Mouse (Mus musculus) thymus, postnatal 25 days (tissue): ENCODE measurements around the gene Rinl.

Source experiments
- DNase-seq: peaks from one replicate; pipeline ENCODE4 v3.0.0; 2022

The Rinl gene

GRCm38 (mm10) chr7:28810107-28811066, 21.6 kb downstream of the Rinl start:
- DNase-seq, result peak; percentile 100

DNA sequence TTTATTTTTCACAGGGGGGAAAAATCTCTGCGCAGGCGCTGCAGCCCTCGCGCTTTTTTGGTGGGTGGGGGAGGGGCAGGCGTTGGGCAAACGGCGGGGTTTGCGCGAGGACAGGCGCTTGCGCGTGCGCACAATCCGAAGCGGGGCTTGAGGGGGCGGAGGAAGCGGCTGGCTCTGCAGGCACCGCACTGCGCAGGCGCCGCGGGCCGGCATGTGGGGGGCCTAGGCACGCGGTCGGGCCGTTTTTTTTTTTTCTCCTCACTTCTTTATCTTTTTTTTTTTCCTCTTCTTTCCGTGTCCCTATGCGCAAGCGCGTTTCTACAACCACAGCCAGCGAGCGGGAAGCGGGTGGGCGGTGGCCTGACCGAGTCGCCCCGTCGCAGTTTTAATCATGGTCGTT, 22.5 kb downstream of the Rinl start:
- peak; percentile 96 for DNase-seq

DNA sequence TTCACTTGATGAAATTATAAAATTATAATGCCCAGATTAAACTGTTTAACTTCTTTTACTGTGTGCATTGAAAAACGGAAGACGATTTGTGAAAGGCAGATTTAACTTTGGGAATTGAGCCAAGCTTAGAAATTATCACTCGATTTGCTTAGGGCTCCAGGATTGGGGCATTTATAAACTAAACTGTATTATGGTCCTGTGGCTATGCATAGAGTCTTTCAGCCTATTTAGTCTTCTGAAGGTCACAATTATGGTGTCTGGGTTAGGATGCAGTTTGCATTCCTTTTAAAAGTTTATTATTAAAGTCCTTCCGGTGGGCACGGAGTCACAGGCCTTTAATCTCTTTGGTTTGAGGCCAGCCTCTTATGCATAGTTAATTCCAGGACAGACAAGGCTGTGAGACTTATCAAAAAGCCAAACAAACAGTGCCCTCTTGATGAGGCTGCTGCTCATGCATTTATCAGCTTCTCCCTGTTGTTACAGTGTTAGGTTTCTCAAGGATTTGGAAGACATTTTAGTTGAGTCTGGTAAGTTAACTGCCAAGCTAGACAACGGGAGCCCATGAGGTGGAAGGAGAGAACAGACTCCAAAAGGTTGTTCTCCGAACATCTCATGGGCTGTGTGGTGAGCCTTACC, 23.0 kb downstream of the Rinl start:
- no peak for DNase-seq

GRCm38 (mm10) chr7:28812436-28812835, 23.7 kb downstream of the Rinl start:
- no peak for DNase-seq

- no peak for DNase-seq
These were observed 24.2 kb downstream of the Rinl start for GRCm38 (mm10) chr7:28812949-28813348.

DNA sequence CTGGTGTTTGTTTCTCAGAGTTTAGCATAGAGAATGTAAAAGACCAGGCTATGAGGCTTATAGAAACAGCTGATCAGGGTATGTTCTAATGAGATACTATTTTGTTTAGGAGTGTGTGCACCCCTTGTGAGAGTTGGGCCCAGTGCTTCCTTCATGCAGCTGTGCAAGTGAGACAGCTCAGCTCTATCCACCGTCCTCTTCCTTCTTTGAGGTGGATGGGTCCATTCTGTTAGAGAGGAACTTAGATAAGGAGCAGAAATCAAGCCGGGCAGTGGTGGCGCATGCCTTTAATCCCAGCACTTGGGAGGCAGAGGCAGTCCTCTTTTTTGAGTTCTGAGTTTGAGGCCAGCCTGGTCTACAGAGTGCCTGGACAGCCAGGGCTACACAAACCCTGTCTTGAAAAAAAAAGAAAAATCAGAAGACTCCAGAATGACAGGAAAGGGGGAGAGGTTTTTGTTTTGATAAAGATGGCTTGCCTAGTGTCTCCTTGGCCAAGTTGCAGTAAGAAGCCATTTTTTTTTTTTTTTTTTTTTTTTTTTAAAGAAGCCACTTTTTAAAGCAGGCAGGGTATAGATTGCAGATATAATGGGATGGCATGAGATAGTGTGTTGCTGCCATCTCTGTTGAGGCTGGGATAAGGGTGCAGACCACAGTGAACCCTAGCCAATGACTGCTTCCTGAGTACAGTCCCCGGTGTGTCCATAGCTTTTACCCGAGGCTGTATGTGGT, 25.7 kb downstream of the Rinl start:
- no peak for DNase-seq

DNA sequence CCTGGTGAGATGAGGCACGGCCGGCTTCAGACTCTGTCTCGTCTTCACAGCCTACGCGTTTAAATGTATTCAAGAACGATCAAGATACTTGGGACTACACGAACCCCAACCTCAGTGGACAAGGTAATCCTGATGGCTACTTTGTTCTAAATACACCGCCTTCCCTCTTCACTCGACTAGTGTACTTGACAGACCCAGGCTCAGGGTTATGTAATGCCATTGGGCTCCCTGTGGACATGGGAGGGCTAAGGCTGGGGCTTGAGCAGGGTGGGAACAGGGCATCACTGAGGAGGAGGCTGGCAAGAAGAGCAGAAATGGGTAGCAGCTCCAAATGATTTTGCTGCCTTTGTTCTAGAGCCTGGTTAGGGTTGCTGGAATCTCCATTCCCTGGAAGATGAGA, 26.5 kb downstream of the Rinl start:
- DNase-seq, result no peak

GRCm38 (mm10) chr7:28816201-28816600, 27.4 kb downstream of the Rinl start:
- DNase-seq, result no peak

- no peak for DNase-seq
These were observed 28.2 kb downstream of the Rinl start for GRCm38 (mm10) chr7:28816920-28817319.

- DNase-seq, result no peak
These were observed 28.8 kb downstream of the Rinl start for GRCm38 (mm10) chr7:28817524-28817923.

GRCm38 (mm10) chr7:28817957-28818356, 29.2 kb downstream of the Rinl start:
- no peak for DNase-seq

GRCm38 (mm10) chr7:28818436-28818835, 29.7 kb downstream of the Rinl start:
- no peak for DNase-seq

DNA sequence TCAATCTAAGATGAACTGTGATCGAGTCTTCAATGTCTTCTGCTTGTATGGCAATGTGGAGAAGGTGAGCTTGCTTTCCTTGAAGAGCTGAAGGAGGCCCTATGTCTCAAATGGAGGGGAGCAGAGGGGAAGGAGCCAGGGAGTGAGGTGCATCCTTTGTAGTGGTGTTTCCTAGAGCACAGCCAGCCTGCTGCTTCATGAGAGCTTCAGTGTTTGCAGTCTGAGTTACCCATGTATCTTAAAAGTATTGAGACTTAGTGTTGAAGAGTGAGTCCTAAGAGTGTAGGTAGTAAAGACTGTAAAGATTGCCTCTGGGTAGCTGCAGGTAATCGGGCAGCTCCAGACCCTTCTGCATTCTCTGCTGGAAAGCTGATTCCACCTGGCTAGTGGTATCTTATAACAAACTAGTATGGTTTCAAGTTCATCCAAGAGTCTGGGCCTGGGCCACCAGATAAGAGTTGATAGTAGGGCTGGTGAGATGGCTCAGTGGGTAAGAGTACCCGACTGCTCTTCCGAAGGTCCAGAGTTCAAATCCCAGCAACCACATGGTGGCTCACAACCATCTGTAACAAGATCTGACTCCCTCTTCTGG, 30.2 kb downstream of the Rinl start:
- DNase-seq, result no peak

DNA sequence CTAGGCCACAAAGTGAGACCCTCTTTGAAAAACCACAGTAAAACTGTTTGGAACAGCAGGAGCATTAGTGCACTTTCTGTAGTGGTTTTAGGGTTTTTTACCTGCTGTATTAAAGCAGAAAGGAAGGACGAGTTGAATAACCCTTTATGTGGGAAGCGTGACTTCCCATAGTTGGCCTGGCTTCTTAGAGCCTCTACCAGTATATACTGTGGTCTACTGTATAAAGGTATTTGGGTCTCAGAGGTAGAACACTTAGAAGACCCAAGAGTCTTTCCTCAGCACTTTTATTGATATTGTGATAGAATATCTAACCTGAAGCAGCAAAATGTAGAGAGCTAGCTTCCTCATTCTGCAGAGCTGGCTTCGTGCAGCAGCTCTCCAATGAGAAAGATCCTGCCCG, 30.8 kb downstream of the Rinl start:
- no peak for DNase-seq

DNA sequence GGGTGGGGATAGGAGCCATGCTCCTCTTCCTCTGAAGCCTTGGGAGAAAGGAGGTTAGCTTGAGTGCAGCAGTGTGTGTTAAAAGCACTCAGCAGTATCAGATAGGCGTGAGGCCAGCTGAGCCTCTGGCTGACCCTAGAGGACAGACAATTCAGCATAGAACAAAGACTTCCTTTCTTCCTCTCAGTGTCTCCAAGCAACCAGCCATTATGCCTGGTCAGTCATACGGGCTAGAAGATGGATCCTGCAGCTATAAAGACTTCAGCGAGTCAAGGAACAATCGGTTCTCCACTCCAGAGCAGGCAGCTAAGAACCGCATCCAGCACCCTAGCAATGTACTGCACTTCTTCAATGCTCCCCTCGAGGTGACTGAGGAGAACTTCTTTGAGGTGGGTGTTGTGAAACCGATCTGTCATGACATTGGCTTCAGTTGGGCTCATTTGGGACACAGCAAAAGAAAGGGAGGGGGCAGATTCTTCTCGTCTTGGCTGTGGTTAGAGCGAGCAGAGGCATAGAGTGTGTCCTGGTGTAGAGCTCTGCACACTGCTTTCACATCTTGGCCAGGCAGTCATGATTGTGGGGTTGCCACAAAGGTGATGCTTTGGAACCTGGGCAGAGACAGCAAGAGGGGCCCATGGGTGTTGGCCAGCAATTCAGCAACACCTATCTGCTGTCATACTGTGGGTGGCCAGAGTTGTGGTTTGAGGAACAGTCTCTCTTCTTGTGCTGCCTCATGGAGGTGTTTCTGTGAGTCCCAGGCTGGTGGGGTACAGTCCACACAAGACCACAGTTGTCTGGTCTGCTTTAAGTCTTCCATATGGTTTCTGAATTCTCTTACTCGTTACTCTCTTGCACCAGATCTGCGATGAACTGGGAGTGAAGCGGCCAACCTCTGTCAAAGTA, 31.8 kb downstream of the Rinl start:
- DNase-seq, result no peak

GRCm38 (mm10) chr7:28821261-28821831, 32.6 kb downstream of the Rinl start:
- DNase-seq, result no peak

GRCm38 (mm10) chr7:28822556-28822955, 33.8 kb downstream of the Rinl start:
- no peak for DNase-seq

DNA sequence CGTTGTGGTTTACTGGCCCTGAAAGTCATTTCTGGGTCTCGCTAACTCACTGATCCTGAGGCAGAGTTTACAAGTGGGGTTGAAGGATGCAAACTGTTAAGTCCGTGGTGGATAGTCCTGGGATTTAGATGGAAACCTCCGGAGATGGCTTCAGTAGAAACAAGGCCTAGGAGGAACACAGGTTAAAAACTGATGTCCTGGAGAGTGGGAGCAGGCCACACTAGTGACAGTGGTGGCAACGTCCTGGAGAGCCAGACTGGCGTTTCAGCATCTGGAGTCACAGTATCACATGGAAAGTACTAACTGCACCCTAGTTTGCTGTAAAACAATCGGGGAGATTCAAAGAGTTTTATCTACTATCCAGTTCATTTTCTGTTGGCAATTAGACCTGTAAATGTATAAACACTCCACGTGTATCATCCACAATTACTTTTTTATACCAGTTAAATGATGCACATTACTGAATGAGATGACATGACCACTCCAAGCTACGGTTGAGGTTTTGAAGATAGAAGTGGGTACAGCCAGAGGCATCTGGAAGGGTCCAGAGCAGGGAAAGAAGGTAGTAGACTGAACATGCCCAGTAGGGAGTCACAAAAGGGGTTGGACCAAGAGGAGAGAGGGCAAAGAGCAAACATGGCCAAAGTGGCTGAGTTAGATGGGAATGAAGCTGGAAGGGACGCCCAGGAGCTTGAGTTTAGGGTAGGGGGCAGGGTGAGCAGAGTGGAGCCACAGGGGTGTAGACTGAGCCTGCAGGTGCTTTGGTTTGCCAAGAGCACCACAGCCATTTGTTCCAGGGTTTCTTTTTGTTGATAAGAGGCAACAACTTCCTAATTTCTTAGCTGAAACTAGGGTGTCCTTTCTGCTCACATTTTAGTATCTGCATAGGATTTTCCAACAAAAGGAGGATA, 34.5 kb downstream of the Rinl start:
- no peak for DNase-seq

DNA sequence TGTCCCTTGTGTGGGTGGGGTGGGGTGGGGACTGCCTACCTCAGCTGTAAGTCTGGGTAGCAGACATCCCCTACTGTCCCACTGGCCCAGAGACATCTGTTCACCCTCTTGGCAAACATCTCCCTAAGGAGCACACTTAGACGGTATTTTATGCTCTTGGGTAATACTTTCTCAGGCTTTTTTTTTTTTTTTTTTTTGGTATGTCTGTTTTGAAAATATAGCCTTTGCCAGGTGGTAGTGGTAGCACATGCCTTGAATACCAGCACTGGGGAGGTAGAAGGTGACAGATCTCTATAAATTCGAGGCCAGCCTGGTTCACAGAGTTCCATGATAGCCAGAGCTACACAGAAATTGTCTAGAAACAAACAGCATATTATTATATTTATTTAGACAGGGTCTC, 35.2 kb downstream of the Rinl start:
- DNase-seq, result no peak

GRCm38 (mm10) chr7:28824941-28825685, 36.3 kb downstream of the Rinl start, which contains the start of gene Ech1:
Gene Ech1, plus strand, starts transcription at chr7:28825217.
- DNase-seq, result peak; percentile 90
